Mouse (Mus musculus) heart, embryonic 10.5 days (tissue): ENCODE data around the gene Cdkn3. TPM values are rescaled to one million over a fixed set of nuclear protein-coding genes. Genes with fewer than 3 reads are reported as not detected.

Experiments used
- DNase-seq: peaks from one replicate; pipeline ENCODE4 v3.0.0-alpha.2; 2017; ENCODE audit warnings: low spot score
- H3K27ac ChIP-seq: fragments of 300-500 bp; sonication (generic); 2 replicates; pipeline ENCODE4 v1.5.1; 2016; ENCODE audit warnings: mild to moderate bottlenecking
- H3K27me3 ChIP-seq: fragments of 300-500 bp; sonication (generic); 2 replicates; pipeline ENCODE4 v1.6.1; 2016; ENCODE audit warnings: mild to moderate bottlenecking; ENCODE audit not compliant: poor library complexity, insufficient read depth, severe bottlenecking
- H3K36me3 ChIP-seq: fragments of 300-500 bp; sonication (generic); 2 replicates; pipeline ENCODE4 v1.6.1; 2016; ENCODE audit warnings: mild to moderate bottlenecking, moderate library complexity
- H3K4me1 ChIP-seq: fragments of 300-500 bp; sonication (generic); 2 replicates; pipeline ENCODE4 v1.6.1; 2016; ENCODE audit warnings: mild to moderate bottlenecking
- H3K4me3 ChIP-seq: fragments of 300-500 bp; sonication (generic); 2 replicates; pipeline ENCODE4 v1.5.1; 2016; ENCODE audit warnings: mild to moderate bottlenecking, moderate library complexity
- H3K9me3 ChIP-seq: fragments of 300-500 bp; sonication (generic); 2 replicates; pipeline ENCODE4 v1.6.1; 2016; ENCODE audit warnings: mild to moderate bottlenecking, moderate library complexity
- WGBS: fragments of 180-500 bp; shearing (Covaris S2); methylation state at CpG from one replicate; pipeline ENCODE4 v1.1.7; 2016; 5-methylcytosine and 5-hydroxymethylcytosine counted together
- polyA plus RNA-seq: library from polyadenylated mRNA; unstranded; fragments of >200 nt; fragmentation: Nextera tagmentation; extraction: Ambion mirVana; gene quantifications from 2 replicates; pipeline ENCODE4 v1.2.1, GENCODE M21; 2016

Gene Cdkn3
- polyA plus RNA-seq, 1 experiment from 2014 or later: 46.8 TPM

DNA sequence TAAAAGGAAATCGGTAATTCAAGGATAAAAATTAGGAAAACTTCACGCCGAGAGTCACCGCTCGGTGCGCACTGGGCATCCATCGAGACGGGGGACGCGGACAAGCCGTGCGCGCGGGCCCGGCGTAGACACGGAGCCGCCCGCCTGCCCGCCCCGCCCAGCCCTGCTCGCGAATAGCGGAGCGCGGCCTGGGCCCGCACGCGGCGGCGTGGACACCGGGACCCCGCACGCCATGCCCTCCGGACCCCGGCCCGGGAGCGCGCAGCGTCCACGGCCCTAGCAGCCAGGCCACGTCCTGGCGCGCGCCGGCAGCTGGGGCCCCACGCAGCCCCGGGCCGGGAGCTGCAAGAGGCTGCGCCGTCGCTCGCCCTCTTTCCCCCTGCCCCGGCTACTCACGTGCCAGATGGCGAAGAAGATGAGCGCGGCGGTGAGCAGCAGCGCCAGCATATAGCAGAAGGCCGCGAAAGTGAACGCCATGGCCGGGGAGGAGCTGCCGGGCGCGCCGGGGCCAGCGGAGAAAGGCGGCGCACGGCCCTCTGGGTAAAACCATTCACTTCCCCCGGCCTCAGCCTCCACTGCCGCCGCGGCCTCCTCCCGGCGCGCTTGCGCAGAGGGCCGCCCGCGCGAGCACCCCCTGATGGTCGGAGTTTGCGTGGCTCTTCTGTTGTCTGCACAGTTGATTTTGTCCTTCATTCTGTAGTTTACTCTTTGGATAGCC lies 27.6 kb downstream of the Cdkn3 start, which contains the start of gene Cnih1:
TSS of gene Cnih1 (minus strand) at position 625 of the 718 bp plus-strand sequence.
- under 1% methylated on average over 86 of the region's 86 CpGs for WGBS
- peak within 1 kb of the TSS; percentile 96 for H3K4me3 ChIP-seq
- H3K27ac ChIP-seq: peak within 1 kb of the TSS; percentile 98
- H3K4me1 ChIP-seq: peaks cover 27% of the 10 kb centered on the region
- peaks cover 19% of the 10 kb centered on the region for H3K36me3 ChIP-seq
- H3K27me3 ChIP-seq: no peaks in the 10 kb centered on the region
- DNase-seq: peak; percentile 93
- no peaks in the 10 kb centered on the region for H3K9me3 ChIP-seq

DNA sequence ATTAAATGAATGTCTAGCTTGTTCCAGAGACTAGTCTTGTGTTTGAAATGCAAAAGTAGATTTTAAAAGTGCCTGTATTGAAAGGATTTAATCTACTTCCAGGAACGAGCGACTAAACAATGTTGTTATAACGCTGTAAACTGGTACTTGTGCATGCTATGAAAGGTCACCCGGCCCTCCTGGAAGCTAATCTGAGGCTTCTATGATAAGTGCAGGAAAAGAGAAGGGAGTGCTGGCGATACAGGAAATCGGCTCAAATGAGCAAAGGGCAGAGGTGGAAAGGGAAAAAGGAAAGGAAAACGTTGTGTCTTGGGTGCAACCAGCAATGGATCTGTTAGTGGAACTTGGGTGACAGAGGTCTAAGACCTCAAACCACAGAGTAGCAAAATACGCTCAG lies 28.2 kb downstream of the Cdkn3 start:
- Histone ChIP-seq H3K4me1 (peaks cover 27% of the 10 kb centered on the region), H3K9me3 (no peaks in the 10 kb centered on the region), H3K36me3 (peaks cover 15% of the 10 kb centered on the region), H3K27ac (peak overlapping the region; percentile 98), H3K27me3 (no peaks in the 10 kb centered on the region), H3K4me3 (peak overlapping the region; percentile 96)
- DNase-seq: no peak
- WGBS: 15% methylated on average over 8 of the region's 8 CpGs

DNA sequence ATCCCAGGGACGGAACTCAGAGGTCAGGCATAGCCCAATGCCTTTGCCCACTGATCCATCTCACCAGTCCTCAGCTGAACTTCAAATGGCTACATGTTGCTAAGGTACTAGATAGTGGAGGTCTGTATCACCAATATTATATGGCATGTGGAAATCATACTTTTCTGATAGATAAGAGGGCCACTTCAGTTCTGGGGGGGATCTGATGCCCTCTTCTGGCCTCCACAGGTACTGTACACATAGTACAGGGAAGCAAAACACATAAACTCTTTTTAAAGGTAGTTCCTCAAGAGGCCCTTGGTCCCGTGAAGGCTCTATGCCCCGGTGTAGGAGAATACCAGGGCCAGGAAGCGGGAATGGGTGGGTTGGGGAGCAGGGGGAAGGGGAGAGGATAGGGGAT lies 30.0 kb downstream of the Cdkn3 start:
- peak overlapping the region; percentile 39; the same call in 1 of the 2 replicates for H3K27ac ChIP-seq
- H3K9me3 ChIP-seq: no peaks in the 10 kb centered on the region
- DNase-seq: no peak
- no peaks in the 10 kb centered on the region for H3K27me3 ChIP-seq
- peaks cover 27% of the 10 kb centered on the region for H3K4me1 ChIP-seq
- WGBS: 75% methylated on average over 4 of the region's 4 CpGs
- peaks cover 3% of the 10 kb centered on the region; the same call in 1 of the 2 replicates for H3K36me3 ChIP-seq
- H3K4me3 ChIP-seq: no peak overlapping the region

DNA sequence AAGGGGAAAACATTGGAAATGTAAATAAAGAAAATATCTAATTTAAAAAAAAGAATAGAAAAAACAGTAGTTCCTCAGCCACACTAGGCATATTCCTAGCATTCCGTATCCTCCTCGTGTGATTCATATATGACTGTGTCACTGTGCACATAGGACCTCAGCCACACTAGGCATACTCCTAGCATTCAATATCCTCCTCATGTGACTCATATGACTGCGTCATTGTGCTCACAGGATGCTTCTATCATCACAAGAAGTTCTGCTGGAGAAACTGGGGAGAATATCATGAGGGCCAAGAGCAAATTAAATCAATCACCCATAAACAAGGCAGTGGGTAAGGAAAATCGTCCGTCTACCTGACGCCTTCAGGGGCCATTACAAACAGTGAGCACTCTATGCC lies 30.4 kb downstream of the Cdkn3 start:
- Histone ChIP-seq H3K36me3 (peaks cover 3% of the 10 kb centered on the region; the same call in 1 of the 2 replicates), H3K27me3 (no peaks in the 10 kb centered on the region), H3K4me3 (no peak overlapping the region), H3K4me1 (peaks cover 27% of the 10 kb centered on the region), H3K9me3 (no peaks in the 10 kb centered on the region), H3K27ac (no peak overlapping the region)
- WGBS: 88% methylated on average over 6 of the region's 6 CpGs
- no peak for DNase-seq

DNA sequence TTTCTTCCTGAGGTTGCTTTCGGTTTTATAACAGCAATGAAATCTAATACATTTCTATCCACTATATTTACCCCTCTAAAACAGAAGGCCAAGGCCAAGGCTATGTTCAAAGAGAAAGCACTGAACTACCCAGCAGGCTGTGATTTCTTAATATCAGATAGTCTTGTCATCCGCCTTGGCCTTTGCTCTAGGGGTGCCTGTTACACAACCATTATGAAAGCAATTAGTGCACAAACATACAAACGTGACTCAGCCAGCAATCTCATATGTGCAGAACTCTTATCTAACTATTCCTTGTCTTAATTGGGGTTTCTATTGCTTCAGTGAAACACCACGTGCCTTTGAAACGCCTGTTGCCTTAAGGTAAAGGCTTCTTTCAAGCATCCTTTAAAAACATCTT lies 33.8 kb downstream of the Cdkn3 start:
- H3K4me3 ChIP-seq: no peak overlapping the region
- H3K27me3 ChIP-seq: no peaks in the 10 kb centered on the region
- H3K9me3 ChIP-seq: no peaks in the 10 kb centered on the region
- peaks cover 6% of the 10 kb centered on the region; the same call in 1 of the 2 replicates for H3K36me3 ChIP-seq
- WGBS: 87% methylated on average over 5 of the region's 5 CpGs
- H3K27ac ChIP-seq: no peak overlapping the region
- no peak for DNase-seq
- H3K4me1 ChIP-seq: peaks cover 10% of the 10 kb centered on the region

DNA sequence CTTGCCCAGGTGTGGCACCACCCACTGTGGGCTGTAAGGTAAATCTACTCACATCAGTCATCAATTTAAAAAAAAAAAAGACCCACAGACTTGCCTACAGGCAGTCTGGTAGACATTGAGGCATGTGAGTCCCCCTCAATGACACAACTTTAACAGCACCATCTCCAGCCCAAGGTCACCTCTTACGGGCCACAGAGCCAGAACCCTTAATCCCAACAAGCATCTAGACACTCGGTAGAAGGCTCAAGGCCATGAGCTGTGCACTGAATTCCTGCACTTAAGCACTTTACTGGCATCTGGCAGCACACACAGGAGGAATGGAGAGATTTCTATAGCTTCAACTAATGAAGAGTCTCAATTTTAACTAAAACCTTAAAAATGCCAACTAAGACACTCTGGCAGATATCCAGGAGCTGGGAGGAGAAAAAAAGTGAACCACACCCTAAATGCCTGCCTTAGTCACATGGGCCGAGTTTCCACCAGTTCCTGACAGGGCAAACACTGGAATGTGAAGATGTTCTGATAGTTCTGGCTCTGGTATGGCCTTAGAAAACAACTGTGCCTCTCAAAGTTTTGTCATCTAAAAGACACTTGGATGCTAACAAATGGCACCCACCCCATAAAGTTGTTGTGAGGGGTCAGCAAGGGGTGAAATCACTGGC lies 40.5 kb downstream of the Cdkn3 start:
- Histone ChIP-seq H3K9me3 (no peaks in the 10 kb centered on the region), H3K36me3 (peaks cover 11% of the 10 kb centered on the region), H3K4me3 (no peak overlapping the region), H3K4me1 (peaks cover 4% of the 10 kb centered on the region; the same call in 1 of the 2 replicates), H3K27ac (no peak overlapping the region), H3K27me3 (no peaks in the 10 kb centered on the region)
- DNase-seq: no peak
- WGBS: 63% methylated on average over 3 of the region's 3 CpGs

DNA sequence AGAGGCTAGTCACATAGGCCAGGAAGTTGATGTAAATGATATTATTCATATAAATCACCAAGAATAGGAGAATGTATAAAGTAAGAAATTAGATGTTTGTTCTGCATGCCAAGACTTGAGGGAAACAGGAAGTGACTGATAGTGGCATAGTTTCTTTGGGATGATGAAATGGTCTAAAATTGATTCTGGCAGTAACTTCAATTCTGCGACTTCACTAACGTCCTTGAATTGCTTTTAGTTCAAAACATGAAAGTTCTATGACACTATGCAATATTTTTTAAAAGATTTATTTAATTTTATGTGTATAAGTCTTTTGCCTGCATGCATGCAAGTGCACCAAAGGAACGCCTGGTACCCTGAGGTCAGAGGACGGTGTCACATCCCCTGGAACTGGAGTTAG lies 42.9 kb downstream of the Cdkn3 start:
- peaks cover 4% of the 10 kb centered on the region; the same call in 1 of the 2 replicates for H3K4me1 ChIP-seq
- peaks cover 11% of the 10 kb centered on the region for H3K36me3 ChIP-seq
- no peak for DNase-seq
- no peak overlapping the region for H3K27ac ChIP-seq
- H3K27me3 ChIP-seq: no peaks in the 10 kb centered on the region
- WGBS: 85% methylated on average over 4 of the region's 4 CpGs
- H3K4me3 ChIP-seq: no peak overlapping the region
- H3K9me3 ChIP-seq: no peaks in the 10 kb centered on the region

DNA sequence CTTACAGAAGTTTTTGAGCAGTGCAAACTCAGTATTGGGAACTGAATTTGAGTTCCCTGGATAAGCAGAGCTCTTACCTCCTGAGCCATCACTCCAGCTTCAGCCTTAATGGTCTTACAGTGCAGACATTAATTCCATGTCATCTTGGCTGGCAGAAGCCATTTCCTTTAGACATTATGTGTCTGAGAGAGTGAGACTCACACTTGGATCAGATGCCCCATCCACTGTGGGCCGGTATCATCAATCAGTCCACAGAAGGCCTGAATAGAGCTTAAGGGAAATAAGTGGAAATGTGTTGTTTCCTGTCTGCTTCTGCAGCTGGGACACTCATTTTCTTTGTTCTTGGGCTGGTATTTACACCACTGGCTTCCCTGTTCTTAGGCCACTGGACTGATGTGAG lies 43.5 kb downstream of the Cdkn3 start:
- Histone ChIP-seq H3K4me1 (peaks cover 4% of the 10 kb centered on the region; the same call in 1 of the 2 replicates), H3K9me3 (no peaks in the 10 kb centered on the region), H3K36me3 (peaks cover 11% of the 10 kb centered on the region), H3K27ac (no peak overlapping the region), H3K27me3 (no peaks in the 10 kb centered on the region), H3K4me3 (no peak overlapping the region)
- no peak for DNase-seq
- WGBS: 79% methylated on average over 1 of the region's 1 CpGs

DNA sequence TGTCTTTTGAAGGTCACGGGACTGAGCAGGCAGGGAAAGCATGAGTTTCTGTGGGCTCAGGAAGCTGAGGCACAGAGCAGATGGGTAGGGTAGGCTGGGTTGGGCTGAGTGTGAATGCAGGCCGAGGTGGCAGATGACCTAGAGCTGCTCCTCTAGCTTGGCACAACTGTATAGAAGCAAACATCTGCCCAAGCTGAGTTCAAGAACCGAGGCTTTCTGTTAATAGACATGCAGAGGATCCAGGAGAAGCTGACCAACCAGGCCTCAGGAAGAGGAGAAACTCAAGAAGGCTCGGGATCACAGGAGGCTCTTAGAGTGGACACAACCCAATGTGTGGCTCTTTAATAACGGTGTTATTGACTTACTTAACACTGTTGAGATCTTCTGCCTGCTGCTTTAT lies 45.8 kb downstream of the Cdkn3 start:
- WGBS: 83% methylated on average over 5 of the region's 5 CpGs
- no peak for DNase-seq
- no peak overlapping the region for H3K27ac ChIP-seq
- peaks cover 24% of the 10 kb centered on the region; the same call in 1 of the 2 replicates for H3K36me3 ChIP-seq
- H3K27me3 ChIP-seq: no peaks in the 10 kb centered on the region
- H3K4me3 ChIP-seq: no peak overlapping the region
- no peaks in the 10 kb centered on the region; the same call in 1 of the 2 replicates for H3K4me1 ChIP-seq
- H3K9me3 ChIP-seq: no peaks in the 10 kb centered on the region

DNA sequence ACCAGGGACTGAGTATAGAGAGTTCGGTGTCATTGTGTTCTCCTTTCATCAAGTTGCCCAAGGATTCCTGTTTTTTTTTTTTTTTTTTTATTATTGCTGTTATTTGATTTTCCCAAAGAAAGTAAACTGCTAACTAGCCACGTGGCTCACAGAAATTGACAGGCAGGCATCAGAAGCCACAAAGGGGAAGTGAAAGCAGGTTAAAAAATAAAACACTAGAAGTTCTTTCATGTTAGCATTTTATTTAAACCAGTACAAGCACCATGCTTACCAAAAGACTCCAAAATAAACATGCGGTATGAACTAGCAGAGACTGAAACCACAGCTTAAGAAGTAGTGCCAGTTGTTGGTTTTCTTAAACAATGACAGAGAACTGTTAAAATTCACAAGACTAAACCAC lies 47.6 kb downstream of the Cdkn3 start:
- no peaks in the 10 kb centered on the region for H3K27me3 ChIP-seq
- WGBS: 82% methylated on average over 3 of the region's 3 CpGs
- no peak overlapping the region for H3K27ac ChIP-seq
- no peaks in the 10 kb centered on the region for H3K9me3 ChIP-seq
- DNase-seq: no peak
- no peak overlapping the region for H3K4me3 ChIP-seq
- H3K36me3 ChIP-seq: peaks cover 40% of the 10 kb centered on the region
- no peaks in the 10 kb centered on the region for H3K4me1 ChIP-seq

DNA sequence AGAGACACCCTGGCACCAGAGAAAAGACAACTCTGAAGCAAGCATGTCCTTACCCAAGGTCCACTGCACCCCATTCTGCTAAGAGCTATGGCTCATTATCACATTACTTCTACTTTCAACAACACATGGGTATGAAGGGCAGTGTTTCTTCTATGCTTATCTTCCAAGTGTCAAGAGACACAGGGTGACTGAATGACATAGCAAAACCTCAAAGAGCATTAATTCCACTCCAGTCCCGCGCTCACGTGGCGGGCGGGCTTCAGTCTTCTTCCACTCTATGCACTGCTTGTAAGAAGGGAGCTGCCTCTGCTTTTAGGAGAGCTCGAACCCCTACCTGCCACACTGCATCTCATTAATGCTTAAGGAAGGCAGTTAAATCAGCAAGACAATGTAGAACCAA lies 55.3 kb downstream of the Cdkn3 start:
- peaks cover 56% of the 10 kb centered on the region for H3K36me3 ChIP-seq

DNA sequence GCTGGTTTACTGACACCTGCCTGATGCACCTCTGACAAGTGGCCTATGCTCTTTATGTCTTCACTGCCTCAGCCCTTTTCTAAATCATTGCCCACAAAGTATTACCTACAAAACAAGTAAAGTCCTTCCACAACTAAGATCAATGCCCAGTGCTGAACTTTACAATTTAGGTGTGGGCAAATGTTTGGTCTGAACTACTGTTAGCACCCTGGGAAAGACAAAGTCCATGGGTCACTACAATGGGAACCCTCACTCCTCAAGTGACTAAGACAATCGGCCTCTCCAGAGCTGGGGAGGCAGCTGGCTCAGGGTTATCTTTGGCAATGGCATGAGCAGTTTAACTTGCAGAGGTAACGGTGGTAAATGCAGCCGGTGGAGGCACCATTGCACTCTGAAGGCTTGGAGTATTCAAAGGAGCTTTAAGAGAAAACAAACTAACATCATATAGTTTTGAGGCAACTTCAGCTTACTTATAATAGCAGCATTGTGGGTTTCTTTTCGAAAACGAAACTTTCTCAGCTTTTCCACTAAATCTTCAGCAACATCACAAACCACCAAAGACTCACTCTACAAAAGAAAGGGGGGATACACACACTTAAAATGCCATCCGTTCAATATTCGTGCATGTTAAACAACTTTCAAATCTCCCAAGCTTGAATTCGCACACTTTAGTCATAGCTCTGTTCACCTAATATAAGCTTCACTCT lies 56.7 kb downstream of the Cdkn3 start:
- Histone ChIP-seq H3K9me3 (no peaks in the 10 kb centered on the region), H3K27me3 (no peaks in the 10 kb centered on the region), H3K4me3 (no peak overlapping the region), H3K27ac (no peak overlapping the region), H3K4me1 (peaks cover 18% of the 10 kb centered on the region), H3K36me3 (peaks cover 44% of the 10 kb centered on the region)
- 90% methylated on average over 8 of the region's 8 CpGs for WGBS
- no peak for DNase-seq

More for the DNA sequence above, 55.3 kb downstream of the Cdkn3 start:
- DNase-seq: peak; percentile 80
- no peak overlapping the region for H3K27ac ChIP-seq
- H3K4me3 ChIP-seq: no peak overlapping the region
- peaks cover 11% of the 10 kb centered on the region for H3K4me1 ChIP-seq
- H3K9me3 ChIP-seq: no peaks in the 10 kb centered on the region
- 54% methylated on average over 6 of the region's 6 CpGs for WGBS
- H3K27me3 ChIP-seq: no peaks in the 10 kb centered on the region

DNA sequence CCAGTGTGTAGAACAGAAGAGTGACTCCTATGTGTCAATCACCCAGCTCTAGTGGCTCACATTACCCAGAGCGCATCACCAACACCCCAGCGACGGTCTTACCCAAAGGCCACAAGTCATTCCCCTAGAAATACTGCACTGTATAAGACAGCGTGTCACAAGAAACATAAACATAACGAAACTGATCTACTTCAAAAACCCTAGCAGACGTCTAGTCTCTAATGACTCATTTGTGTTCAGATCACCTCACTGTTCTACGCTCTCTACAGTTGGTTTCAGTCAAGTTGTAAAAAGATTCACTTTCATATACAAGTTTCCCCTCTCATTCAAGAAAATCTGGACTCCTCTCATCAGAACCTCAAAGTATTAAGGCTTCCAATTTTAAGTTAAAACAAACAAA lies 58.4 kb downstream of the Cdkn3 start:
- peaks cover 6% of the 10 kb centered on the region; the same call in 1 of the 2 replicates for H3K27me3 ChIP-seq
- H3K4me3 ChIP-seq: no peak overlapping the region
- no peaks in the 10 kb centered on the region for H3K9me3 ChIP-seq
- peaks cover 27% of the 10 kb centered on the region for H3K36me3 ChIP-seq
- peaks cover 21% of the 10 kb centered on the region for H3K4me1 ChIP-seq
- H3K27ac ChIP-seq: no peak overlapping the region
- WGBS: 92% methylated on average over 7 of the region's 7 CpGs
- no peak for DNase-seq
